Mouse (Mus musculus): ENCODE data around the gene Trmt10a. TPM values are rescaled to one million over a fixed set of nuclear protein-coding genes. Genes with fewer than 3 reads are reported as not detected.

Gene Trmt10a
- polyA plus RNA-seq (2017; shearing (Covaris generic)) = 1 to 10 TPM; 6.0 to 8.1 TPM

GRCm38 (mm10) chr3:138143315-138144059, at the start of gene Trmt10a:
TSS of gene Trmt10a (plus strand) at chr3:138143448.

GRCm38 (mm10) chr3:138144642-138145171, 1.5 kb downstream of the Trmt10a start, which contains the start of gene Mttp:
TSS of gene Mttp (minus strand) at chr3:138144968.

GRCm38 (mm10) chr3:138193683-138194302, 50.5 kb downstream of the Trmt10a start, which contains the start of gene 4930579F01Rik:
TSS of gene 4930579F01Rik (minus strand) at chr3:138193825.

Other genes starting within 250 kb of the Trmt10a start
- 10 to 100 TPM; 54.5 to 71.3 TPM for gene Lamtor3, start 224.9 kb upstream of the Trmt10a start, polyA plus RNA-seq (2017; shearing (Covaris generic))
- gene Dapp1, start 161.9 kb upstream of the Trmt10a start, polyA plus RNA-seq (2017; shearing (Covaris generic)) = 100 to 1,000 TPM in 1 of 2 experiments, 10 to 100 TPM in 1; 87.2 to 132 TPM
- gene 1110002E22Rik, start 78.4 kb upstream of the Trmt10a start, polyA plus RNA-seq (2017; shearing (Covaris generic)) = under 1 TPM in 1 of 2 experiments, not detected in 1; 0.04 TPM
- under 1 TPM in 1 of 2 experiments, not detected in 1; 0.12 TPM for gene Gm5105, start 76.1 kb upstream of the Trmt10a start, polyA plus RNA-seq (2017; shearing (Covaris generic))
- 1 to 10 TPM; 5.2 to 5.4 TPM for gene Mttp, start 1.5 kb downstream of the Trmt10a start, polyA plus RNA-seq (2017; shearing (Covaris generic))
- 1 to 10 TPM in 1 of 2 experiments, not detected in 1; 1.2 TPM for gene 4930579F01Rik, start 50.4 kb downstream of the Trmt10a start, polyA plus RNA-seq (2017; shearing (Covaris generic))
- gene Adh7, start 74.3 kb downstream of the Trmt10a start, polyA plus RNA-seq (2017; shearing (Covaris generic)) = under 1 TPM in 1 of 2 experiments, not detected in 1; 0.84 TPM
- gene Adh1, start 117.5 kb downstream of the Trmt10a start, polyA plus RNA-seq (2017; shearing (Covaris generic)) = 1 to 10 TPM; 3.9 to 7.1 TPM
- gene Adh6a, start 169.8 kb downstream of the Trmt10a start, polyA plus RNA-seq (2017; shearing (Covaris generic)) = under 1 TPM in 1 of 2 experiments, not detected in 1; 0.50 TPM
- gene Adh6b, start 198.3 kb downstream of the Trmt10a start, polyA plus RNA-seq (2017; shearing (Covaris generic)) = under 1 TPM in 1 of 2 experiments, not detected in 1; 0.11 TPM

Data from inflammation-experienced regulatory T-cells (primary cell).